Mouse (Mus musculus) thymus, adult 18-20 months (tissue): ENCODE results near the gene Tbc1d12.
"Not testable (repeated sequence)": the region's sequence is repeated elsewhere in the genome, so short reads cannot be mapped to it uniquely, and the experiment has no call there.

Experiments
- DNase-seq, 2 experiments: peaks; one replicate each; pipeline ENCODE4 v3.0.0; 2022; ENCODE audit warnings: mixed read lengths in 2 of 2

Gene Tbc1d12

DNA sequence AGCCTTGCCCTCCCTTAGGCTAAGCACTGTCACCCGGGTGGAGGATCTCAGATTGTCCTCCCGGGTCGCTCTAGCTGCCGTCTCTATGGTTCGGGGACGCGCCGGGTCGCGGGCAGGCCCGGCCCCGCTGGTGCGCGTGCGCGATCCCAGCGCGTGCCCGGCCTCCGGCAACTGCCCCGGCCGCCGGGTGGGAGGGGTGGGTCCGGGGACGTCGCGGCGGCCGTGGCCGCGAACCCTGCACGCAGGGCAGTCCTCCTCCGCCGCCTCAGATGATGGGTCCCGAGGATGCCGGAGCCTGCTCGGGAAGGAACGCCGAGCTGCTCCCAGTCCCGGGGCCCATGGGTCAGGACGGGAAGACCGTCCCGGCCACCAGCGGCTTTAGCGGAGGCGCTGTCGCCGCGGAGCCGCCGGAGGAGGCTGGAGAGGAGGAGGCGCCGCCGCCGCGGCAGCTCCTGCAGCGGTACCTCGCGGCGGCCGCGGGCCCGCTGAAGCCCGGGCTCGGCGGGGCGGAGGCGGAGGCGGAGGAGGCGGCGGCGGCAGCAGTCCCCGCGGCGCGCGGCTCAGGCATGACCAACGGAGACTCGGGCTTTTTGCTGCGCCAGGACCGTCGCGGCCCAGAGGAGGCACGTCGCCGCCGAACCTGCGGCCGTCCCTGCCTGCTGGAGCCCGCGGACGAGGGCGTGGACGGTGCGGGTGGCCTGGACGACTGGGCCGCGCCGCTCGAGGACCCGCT lies at the start of gene Tbc1d12:
Tbc1d12 (plus strand) TSS at position 142 of the 733 bp plus-strand sequence.
- DNase-seq = peak; percentile 65 to 70

DNA sequence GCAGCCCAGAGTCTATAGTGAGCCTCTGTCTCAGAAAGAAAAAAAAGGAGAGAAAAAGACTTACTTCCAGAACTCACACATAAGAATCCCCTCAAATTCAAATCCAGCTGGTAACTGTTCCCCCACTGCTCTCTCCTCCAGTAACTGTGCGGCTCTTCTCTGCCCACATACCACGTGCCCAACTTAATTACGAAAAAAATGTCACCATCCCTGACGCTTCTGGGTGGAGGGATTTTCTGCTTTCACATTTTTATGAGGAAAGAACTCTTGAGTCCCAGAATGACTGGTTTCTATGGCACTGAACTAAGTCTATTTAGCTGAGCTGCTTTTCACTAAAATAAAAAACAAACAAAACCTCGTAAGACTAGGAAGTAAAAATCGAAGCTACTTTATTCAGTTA lies 48.6 kb upstream of the Tbc1d12 start:
- DNase-seq = no peak

DNA sequence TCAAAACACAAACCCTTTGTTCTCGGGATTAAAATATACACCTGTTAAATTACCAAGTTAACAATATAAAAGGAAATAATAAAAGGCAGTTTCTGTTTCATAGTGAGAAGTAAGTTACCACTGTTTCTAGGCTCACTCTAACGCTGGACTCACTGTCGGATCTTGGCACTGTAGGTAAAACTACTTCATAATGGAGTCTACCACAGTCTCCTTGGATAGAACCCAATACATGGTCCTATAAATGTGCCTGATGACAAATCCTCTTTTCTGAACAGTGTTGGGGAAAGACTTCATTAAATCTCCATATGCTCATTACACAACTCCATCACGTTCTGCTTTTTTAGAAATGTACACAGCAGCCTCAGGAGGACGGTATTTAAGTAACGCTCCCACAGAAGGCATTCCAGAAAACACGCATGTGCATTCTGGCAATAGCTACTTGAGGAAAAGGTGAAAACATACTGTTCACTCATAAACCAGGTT lies 42.8 kb upstream of the Tbc1d12 start:
- DNase-seq = no peak

DNA sequence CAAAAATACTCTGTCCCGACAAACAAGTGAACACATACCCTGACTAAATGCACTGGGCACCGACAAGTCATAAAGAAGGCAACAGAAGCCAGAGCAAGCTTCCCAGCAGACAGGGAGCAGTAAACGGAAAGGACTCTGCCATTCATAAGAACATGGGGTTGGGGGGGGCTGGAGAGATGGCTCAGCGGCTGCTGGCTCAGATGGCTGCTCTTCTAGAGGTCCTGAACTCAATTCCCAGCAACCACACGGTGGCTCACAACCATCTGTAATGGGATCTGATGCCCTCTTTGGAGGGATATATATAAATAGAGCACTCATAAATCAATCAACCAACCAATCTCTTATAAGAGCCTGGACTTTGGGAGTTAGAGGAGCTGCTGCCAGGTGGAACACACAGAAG lies 39.8 kb upstream of the Tbc1d12 start:
- no peak for DNase-seq

DNA sequence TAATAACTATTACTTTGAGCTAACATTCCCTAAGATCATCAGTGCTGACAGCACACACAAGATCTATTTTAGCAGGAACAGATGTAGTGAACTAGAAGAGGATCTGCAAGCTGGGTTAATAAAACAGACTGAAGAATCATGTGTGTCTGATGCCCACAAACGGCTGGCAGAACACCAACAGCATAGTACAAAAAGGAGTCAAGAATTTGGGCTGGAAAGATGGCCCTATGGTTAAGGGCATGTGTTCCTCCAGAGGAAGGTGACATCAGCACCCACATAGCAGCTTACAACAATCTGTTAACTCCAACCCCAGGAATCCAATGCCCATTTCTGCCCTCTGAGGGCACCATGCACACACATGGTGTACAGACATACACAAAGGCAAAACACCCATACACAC lies 38.1 kb upstream of the Tbc1d12 start:
- no peak for DNase-seq

DNA sequence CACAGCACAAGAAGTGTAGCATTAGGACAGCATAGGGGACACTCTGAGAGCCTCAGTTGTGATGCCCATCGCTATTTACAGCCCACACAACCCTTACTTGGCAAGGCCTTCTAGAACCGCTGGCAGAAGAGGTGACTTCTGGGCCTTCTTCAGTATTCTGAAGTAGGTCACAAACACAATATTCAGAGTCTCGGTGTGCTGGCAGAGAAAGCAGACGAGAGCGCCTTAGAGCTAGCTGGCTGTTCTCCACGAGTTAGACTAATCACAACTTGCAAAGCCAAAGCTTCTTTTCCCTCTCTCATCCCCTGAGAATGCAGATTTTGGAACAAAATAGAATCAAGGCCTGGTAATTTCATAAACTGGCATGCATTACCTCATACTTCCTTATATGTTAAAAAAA lies 37.6 kb upstream of the Tbc1d12 start:
- no peak for DNase-seq

- no peak for DNase-seq
These were observed 18.2 kb upstream of the Tbc1d12 start for GRCm38 (mm10) chr19:38818191-38818590.

GRCm38 (mm10) chr19:38818766-38819426 lies 17.5 kb upstream of the Tbc1d12 start, which contains the start of gene Noc3l:
Gene Noc3l (minus strand): TSS chr19:38819237.
- peak; percentile 80 to 82 for DNase-seq

DNA sequence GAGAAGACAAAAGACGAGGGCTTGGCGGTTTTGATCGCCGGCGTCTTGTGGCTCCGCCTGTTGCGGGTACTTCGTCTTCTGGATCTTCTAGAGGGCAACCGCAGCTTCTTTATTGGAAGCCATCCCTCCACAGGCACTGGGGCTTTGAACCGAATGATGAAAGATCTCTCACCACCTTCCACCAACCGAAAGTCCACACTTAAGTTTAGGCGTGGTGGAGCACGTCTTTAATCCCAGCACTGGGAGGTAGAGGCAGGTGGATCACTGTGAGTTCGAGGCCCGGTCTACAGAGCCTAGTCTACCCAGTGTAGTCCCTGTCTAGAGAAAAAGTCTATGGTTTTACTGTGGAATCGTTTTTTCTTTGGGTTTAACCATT lies 17.0 kb upstream of the Tbc1d12 start:
- DNase-seq = no peak

DNA sequence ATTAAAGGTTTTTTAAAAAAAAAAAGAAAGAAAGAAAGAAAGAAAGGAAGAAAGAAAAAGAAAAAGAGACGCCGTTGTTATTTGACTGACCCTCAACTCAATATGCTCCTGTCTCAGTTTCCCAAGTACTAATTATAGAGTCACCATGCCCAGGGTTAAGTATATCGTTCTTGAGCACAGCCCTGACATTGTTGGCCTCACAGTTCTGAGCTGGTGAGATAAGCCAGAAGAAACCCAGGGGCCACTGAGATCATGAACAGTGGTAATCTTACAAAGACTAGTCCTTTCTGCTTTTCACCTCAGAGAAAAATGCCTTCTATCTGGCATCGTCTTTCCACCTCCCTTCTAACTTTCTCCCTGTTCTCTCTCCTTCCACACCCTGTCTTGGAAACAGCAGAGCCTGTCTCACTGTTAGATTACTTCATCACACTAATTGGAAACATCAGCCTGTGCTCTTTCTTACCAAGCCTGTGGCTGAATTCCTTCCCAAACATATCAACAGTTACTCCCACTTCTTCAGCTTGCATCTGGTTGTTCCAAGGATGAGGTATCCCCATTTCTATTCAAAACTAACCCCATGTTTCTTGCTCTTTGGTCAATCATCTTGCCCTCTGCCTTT lies 16.1 kb upstream of the Tbc1d12 start:
- no peak for DNase-seq

DNA sequence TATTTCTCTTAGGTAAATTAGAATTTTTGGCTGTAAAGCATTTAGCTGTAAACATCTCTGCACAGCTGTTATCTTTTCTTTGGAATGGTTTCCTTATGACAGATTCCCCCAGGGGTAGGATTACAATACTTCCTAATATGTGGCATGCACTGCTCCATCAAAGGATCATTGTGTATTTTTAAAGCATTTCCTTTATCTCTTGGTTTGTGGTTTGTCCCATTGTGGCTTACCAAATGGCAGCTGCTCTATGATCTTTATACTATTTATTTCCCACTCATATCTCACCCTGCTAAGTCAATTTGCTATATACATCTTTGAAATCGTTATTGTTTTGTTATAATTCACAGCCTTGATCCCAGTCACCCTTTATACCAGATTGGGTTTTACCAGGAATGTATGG lies 3.2 kb upstream of the Tbc1d12 start:
- DNase-seq = no peak

DNA sequence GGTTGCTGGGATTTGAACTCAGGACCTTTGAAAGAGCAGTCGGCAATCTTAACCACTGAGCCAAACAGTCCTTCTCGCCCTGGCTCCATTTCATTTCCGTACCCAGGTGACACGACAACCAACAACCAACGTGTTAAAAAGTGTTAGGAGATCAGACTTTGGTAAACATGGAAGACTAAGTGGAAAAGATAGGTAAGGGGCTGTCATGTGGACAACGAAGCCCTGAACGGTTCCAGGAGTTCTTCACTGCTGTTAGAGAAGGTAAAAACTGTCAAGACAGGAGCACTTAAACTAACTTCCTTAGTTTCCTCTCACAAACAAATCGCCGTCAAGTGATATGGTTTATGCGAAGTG lies 318 bp upstream of the Tbc1d12 start:
- DNase-seq = no peak

DNA sequence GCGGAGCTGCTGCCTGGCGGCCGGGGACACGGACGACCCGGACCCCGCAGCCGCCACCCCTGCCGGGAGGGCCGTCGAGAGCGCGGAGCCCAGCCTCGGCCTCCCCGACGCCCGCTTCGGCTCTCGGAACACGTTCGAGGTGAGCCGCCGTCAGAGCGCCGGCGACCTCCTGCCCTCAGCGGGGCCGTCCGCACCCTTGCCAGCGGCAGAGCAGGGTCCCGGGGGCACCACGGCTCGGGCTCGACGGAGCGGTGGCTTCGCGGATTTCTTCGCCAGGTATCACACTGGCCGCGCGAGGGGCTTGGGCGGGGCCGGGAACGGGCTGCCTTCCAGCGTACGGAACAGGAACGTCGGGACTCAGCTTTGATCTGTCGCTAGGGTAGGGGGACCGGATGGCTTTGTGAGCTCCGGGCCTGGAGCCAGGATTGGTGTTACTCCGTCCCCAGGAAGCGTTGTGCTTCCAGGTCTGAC lies 827 bp downstream of the Tbc1d12 start:
- DNase-seq = peak; percentile 7 to 22

DNA sequence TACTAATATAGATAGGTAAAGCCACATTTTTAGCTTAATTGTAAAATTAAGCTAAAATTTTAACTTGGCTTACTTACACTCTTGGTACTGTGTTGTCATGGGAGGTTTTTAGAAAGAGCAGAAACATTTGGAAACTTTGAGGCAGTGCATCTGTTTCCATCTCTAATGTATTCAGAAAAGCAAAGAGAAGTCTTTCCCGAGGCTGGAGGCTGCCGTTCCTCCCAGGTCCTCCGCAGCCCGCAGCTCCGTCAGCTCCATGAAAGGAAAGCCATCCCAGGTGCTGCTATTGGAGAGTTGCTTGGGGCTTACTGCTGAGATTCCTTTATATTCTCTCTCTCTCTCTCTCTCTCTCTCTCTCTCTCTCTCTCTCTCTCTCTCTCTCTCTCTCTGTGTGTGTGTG lies 8.4 kb downstream of the Tbc1d12 start:
- DNase-seq = no peak

GRCm38 (mm10) chr19:38846373-38846772 lies 10.0 kb downstream of the Tbc1d12 start:
- DNase-seq = no peak

- DNase-seq = no peak
These were observed 21.8 kb downstream of the Tbc1d12 start for GRCm38 (mm10) chr19:38858224-38858623.

DNA sequence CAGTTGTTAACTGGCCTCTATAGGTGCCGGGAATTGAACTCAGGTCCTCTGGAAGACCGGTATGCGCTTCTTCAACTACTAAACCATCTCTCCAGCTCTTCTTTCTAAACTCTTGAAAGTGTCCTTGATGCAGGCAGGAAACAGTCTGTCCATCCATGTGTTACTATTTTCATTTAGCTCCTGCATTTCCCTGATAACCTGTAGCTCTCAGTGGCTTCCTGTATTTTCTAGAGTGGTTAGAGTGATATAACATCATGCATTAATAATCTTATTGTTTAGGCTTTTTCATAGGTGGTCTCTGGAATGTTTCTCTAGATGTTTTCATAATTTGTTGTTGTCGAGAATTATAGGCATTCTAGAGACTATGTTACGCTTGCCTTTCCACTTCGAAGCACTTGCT lies 26.1 kb downstream of the Tbc1d12 start:
- no peak for DNase-seq

GRCm38 (mm10) chr19:38874825-38875224 lies 38.4 kb downstream of the Tbc1d12 start:
- not testable (repeated sequence) for DNase-seq

- DNase-seq = no peak
These were observed 43.9 kb downstream of the Tbc1d12 start for GRCm38 (mm10) chr19:38880300-38880699.

GRCm38 (mm10) chr19:38901146-38902135 lies 65.1 kb downstream of the Tbc1d12 start:
- no peak for DNase-seq

GRCm38 (mm10) chr19:38902501-38902900 lies 66.1 kb downstream of the Tbc1d12 start:
- DNase-seq = no peak

- DNase-seq = no peak
These were observed 77.4 kb downstream of the Tbc1d12 start for GRCm38 (mm10) chr19:38913786-38914185.

GRCm38 (mm10) chr19:38914926-38915325 lies 78.5 kb downstream of the Tbc1d12 start:
- DNase-seq = no peak
